Mouse (Mus musculus): ENCODE measurements around the gene Gm28043. TPM values are rescaled to one million over a fixed set of nuclear protein-coding genes. Genes with fewer than 3 reads are reported as not detected.
A peak's percentile ranks its signal among the peaks of the same experiment; 100 is the strongest.

The Gm28043 gene
- polyA plus RNA-seq, 1 experiment = 0.98 TPM

- H3K27me3 ChIP-seq (ENCODE audit: control insufficient read depth, insufficient read depth, low read length) = no peaks in the 10 kb centered on the region
- peaks cover 5% of the 10 kb centered on the region for H3K36me3 ChIP-seq (ENCODE audit: control insufficient read depth, insufficient read depth, low read length)
- H3K4me3 ChIP-seq (ENCODE audit: control insufficient read depth, low read depth, low read length) = peak overlapping the region; percentile 28; the same call in 1 of the 2 replicates
- no peaks in the 10 kb centered on the region; the same call in 1 of the 2 replicates for H3K4me1 ChIP-seq (ENCODE audit: control insufficient read depth, insufficient read depth, low read length)
- H3K27ac ChIP-seq (ENCODE audit: control insufficient read depth, insufficient read depth, low read depth, low read length) = no peak overlapping the region
- no peak for TF ChIP-seq POLR2A (IDR thresholded peaks at IDR 0.05; ENCODE audit: control insufficient read depth, low read depth, low read length)
- TF ChIP-seq CTCF (IDR thresholded peaks at IDR 0.05; ENCODE audit: control insufficient read depth, insufficient read depth, insufficient replicate concordance, low read depth, low read length) = no peak
These were observed 26.3 kb downstream of the Gm28043 start for GRCm38 (mm10) chr17:29640971-29641370.

- H3K4me1 ChIP-seq (ENCODE audit: control insufficient read depth, insufficient read depth, low read length) = no peaks in the 10 kb centered on the region; the same call in 1 of the 2 replicates
- no peaks in the 10 kb centered on the region for H3K27me3 ChIP-seq (ENCODE audit: control insufficient read depth, insufficient read depth, low read length)
- peaks cover 2% of the 10 kb centered on the region; the same call in 1 of the 2 replicates for H3K36me3 ChIP-seq (ENCODE audit: control insufficient read depth, insufficient read depth, low read length)
- no peak overlapping the region for H3K27ac ChIP-seq (ENCODE audit: control insufficient read depth, insufficient read depth, low read depth, low read length)
- no peak overlapping the region for H3K4me3 ChIP-seq (ENCODE audit: control insufficient read depth, low read depth, low read length)
- no peak for TF ChIP-seq CTCF (IDR thresholded peaks at IDR 0.05; ENCODE audit: control insufficient read depth, insufficient read depth, insufficient replicate concordance, low read depth, low read length)
- no peak for TF ChIP-seq POLR2A (IDR thresholded peaks at IDR 0.05; ENCODE audit: control insufficient read depth, low read depth, low read length)
These were observed 27.5 kb downstream of the Gm28043 start for GRCm38 (mm10) chr17:29642219-29642618.

- H3K36me3 ChIP-seq (ENCODE audit: control insufficient read depth, insufficient read depth, low read length) = no peaks in the 10 kb centered on the region
- H3K4me1 ChIP-seq (ENCODE audit: control insufficient read depth, insufficient read depth, low read length) = peaks cover 7% of the 10 kb centered on the region
- TF ChIP-seq CTCF (IDR thresholded peaks at IDR 0.05; ENCODE audit: control insufficient read depth, insufficient read depth, insufficient replicate concordance, low read depth, low read length) = no peak
- TF ChIP-seq POLR2A (IDR thresholded peaks at IDR 0.05; ENCODE audit: control insufficient read depth, low read depth, low read length) = no peak
- H3K27ac ChIP-seq (ENCODE audit: control insufficient read depth, insufficient read depth, low read depth, low read length) = no peak overlapping the region
- no peaks in the 10 kb centered on the region for H3K27me3 ChIP-seq (ENCODE audit: control insufficient read depth, insufficient read depth, low read length)
- no peak overlapping the region for H3K4me3 ChIP-seq (ENCODE audit: control insufficient read depth, low read depth, low read length)
These were observed 43.6 kb downstream of the Gm28043 start for GRCm38 (mm10) chr17:29658249-29658648.

GRCm38 (mm10) chr17:29660076-29660761 is 45.5 kb downstream of the Gm28043 start, which contains the start of gene Cmtr1:
Gene Cmtr1, plus strand, starts transcription at chr17:29660595.
- peaks cover 1% of the 10 kb centered on the region; the same call in 1 of the 2 replicates for H3K36me3 ChIP-seq (ENCODE audit: control insufficient read depth, insufficient read depth, low read length)
- peaks cover 7% of the 10 kb centered on the region for H3K4me1 ChIP-seq (ENCODE audit: control insufficient read depth, insufficient read depth, low read length)
- TF ChIP-seq POLR2A (IDR thresholded peaks at IDR 0.05; ENCODE audit: control insufficient read depth, low read depth, low read length) (peak; percentile 80), CTCF (IDR thresholded peaks at IDR 0.05; ENCODE audit: control insufficient read depth, insufficient read depth, insufficient replicate concordance, low read depth, low read length) (no peak)
- peak within 1 kb of the TSS; percentile 68 for H3K27ac ChIP-seq (ENCODE audit: control insufficient read depth, insufficient read depth, low read depth, low read length)
- H3K4me3 ChIP-seq (ENCODE audit: control insufficient read depth, low read depth, low read length) = peak within 1 kb of the TSS; percentile 87
- H3K27me3 ChIP-seq (ENCODE audit: control insufficient read depth, insufficient read depth, low read length) = no peaks in the 10 kb centered on the region

- no peaks in the 10 kb centered on the region for H3K27me3 ChIP-seq (ENCODE audit: control insufficient read depth, insufficient read depth, low read length)
- peaks cover 7% of the 10 kb centered on the region for H3K4me1 ChIP-seq (ENCODE audit: control insufficient read depth, insufficient read depth, low read length)
- peak overlapping the region; percentile 87 for H3K4me3 ChIP-seq (ENCODE audit: control insufficient read depth, low read depth, low read length)
- peaks cover 1% of the 10 kb centered on the region; the same call in 1 of the 2 replicates for H3K36me3 ChIP-seq (ENCODE audit: control insufficient read depth, insufficient read depth, low read length)
- no peak for TF ChIP-seq POLR2A (IDR thresholded peaks at IDR 0.05; ENCODE audit: control insufficient read depth, low read depth, low read length)
- no peak for TF ChIP-seq CTCF (IDR thresholded peaks at IDR 0.05; ENCODE audit: control insufficient read depth, insufficient read depth, insufficient replicate concordance, low read depth, low read length)
- H3K27ac ChIP-seq (ENCODE audit: control insufficient read depth, insufficient read depth, low read depth, low read length) = peak overlapping the region; percentile 68
These were observed 46.2 kb downstream of the Gm28043 start for GRCm38 (mm10) chr17:29660762-29661391.

GRCm38 (mm10) chr17:29662145-29662544 is 47.5 kb downstream of the Gm28043 start:
- Histone ChIP-seq H3K4me3 (ENCODE audit: control insufficient read depth, low read depth, low read length) (no peak overlapping the region), H3K27ac (ENCODE audit: control insufficient read depth, insufficient read depth, low read depth, low read length) (no peak overlapping the region), H3K27me3 (ENCODE audit: control insufficient read depth, insufficient read depth, low read length) (no peaks in the 10 kb centered on the region), H3K36me3 (ENCODE audit: control insufficient read depth, insufficient read depth, low read length) (peaks cover 2% of the 10 kb centered on the region), H3K4me1 (ENCODE audit: control insufficient read depth, insufficient read depth, low read length) (peaks cover 7% of the 10 kb centered on the region)
- TF ChIP-seq CTCF (IDR thresholded peaks at IDR 0.05; ENCODE audit: control insufficient read depth, insufficient read depth, insufficient replicate concordance, low read depth, low read length) = no peak

Data from testis, adult 2 months (tissue).